Mouse (Mus musculus): ENCODE measurements around the gene Irx5. TPM values are rescaled to one million over a fixed set of nuclear protein-coding genes. Genes with fewer than 3 reads are reported as not detected.
A peak's percentile ranks its signal among the peaks of the same experiment; 100 is the strongest.

Gene Irx5
- total RNA-seq (2017), result not detected in 2 replicates

DNA sequence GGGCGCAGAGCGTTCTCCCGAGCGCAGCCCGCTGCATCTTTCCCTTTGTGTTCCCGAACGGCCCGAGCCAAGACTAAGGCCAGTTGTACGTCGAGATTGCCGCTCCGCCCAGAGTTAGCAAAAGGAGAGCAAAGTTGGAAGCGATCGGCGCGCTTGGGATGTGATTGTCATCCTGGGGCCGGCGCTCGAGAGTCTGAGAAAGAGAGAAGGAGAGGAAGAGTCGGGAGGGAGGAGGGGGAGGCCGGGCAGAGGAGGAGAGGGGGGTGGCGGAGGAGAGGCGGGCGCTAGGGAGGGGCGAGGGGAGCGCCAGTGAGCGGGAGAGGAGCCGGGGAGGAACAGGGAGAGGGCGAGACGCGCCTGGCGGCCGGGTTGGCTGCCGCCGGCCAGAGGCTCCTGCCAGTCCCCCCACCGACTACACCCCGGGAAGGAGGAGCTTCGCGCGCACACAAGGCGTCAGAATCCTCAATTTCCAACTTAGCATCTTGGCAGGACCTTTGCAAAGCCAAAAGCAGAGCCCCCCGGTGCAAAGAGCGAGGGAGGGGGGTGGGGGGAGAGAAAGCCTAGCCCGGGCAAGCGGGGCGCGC is at the start of gene Irx5:
TSS of gene Irx5 (plus strand) at position 228 of the 584 bp plus-strand sequence.
- ATAC-seq (replicated peaks in 1 of 2; ENCODE audit: insufficient read depth in 1 of 2, low FRiP score in 2 of 2, low TSS enrichment in 1 of 2, low read depth in 1 of 2, poor library complexity in 2 of 2, severe bottlenecking in 2 of 2), result no peak

DNA sequence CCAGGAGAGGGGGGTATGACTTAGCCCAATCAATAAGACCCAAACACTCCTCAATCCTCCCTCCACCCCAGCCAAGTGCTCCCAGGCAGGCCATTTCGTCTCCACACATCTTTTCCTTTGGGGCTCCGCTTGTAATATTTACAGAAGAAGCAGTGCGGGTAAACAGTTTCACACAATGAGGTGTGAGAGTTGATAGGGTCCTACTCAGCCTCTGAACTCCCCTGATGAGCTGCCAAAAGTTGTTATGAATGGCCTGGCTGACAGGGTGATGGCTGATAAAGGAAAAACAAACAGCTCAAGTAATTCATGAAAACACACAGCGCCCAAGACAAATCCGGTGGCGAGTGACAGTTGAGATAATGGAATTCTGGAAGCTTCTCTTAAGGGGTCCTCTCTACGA is 45.2 kb upstream of the Irx5 start:
- no peak for ATAC-seq (replicated peaks in 1 of 2; ENCODE audit: insufficient read depth in 1 of 2, low FRiP score in 2 of 2, low TSS enrichment in 1 of 2, low read depth in 1 of 2, poor library complexity in 2 of 2, severe bottlenecking in 2 of 2)

- ATAC-seq (replicated peaks in 1 of 2; ENCODE audit: insufficient read depth in 1 of 2, low FRiP score in 2 of 2, low TSS enrichment in 1 of 2, low read depth in 1 of 2, poor library complexity in 2 of 2, severe bottlenecking in 2 of 2), result no peak
These were observed 43.7 kb upstream of the Irx5 start for GRCm38 (mm10) chr8:92313707-92314106.

DNA sequence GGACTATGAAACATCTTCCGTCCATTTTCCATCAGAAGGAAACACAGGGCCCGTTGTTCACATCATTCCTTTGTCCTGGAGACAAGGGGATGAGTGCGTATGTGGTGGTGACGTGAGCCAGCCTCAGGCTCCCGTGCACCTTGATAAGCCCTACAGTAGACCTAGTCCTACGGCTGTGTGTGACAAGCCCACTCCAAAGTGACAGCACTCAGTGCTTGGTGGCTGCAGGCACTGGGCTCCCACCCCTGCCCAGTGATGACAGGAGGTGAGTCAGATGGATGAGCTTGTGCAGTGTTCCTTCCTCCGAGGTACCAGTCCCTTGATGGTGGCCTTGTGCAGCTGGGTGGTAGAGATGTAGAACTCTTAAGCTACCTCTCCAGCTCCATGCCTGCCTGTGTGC is 33.7 kb upstream of the Irx5 start:
- no peak for ATAC-seq (replicated peaks in 1 of 2; ENCODE audit: insufficient read depth in 1 of 2, low FRiP score in 2 of 2, low TSS enrichment in 1 of 2, low read depth in 1 of 2, poor library complexity in 2 of 2, severe bottlenecking in 2 of 2)

DNA sequence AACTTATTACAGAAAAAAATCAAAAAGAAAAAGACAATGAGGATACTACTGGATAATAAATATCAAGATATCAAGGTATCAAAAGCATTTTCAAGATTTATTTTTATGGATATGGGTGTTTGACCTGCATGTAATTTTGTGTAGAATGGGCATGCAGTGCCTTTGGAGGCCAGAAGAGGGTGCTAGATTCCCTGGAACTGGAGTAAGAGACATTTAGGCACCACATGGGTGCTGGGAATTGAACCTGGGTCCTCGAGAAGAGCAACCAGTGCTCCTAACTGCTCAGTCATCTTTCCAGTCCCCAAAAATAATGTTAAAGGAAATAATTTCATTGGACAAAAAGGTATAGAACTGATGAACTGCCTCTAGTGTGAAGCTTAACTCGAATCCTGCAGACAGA is 30.2 kb upstream of the Irx5 start:
- ATAC-seq (replicated peaks in 1 of 2; ENCODE audit: insufficient read depth in 1 of 2, low FRiP score in 2 of 2, low TSS enrichment in 1 of 2, low read depth in 1 of 2, poor library complexity in 2 of 2, severe bottlenecking in 2 of 2), result no peak

DNA sequence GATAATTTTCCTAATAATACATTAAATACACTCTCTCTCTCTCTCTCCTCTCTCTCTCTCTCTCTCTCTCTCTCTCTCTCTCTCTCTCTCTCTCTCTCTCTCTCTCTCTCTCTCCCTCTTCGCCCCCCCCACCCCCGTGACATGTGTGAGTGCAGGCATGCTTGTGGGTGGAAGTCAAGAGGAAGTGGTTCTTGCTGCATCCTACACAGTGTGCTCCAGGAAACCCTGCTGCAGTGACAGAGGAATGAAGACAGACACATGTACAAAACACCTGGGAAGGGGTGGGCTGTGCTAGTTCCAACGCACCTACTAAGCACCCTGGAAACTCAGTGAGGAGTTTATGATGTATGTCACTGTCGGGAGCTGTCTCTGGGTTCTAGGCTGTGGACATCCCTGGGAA is 28.2 kb upstream of the Irx5 start:
- peak; percentile 75 to 79 for ATAC-seq (replicated peaks in 1 of 2; ENCODE audit: insufficient read depth in 1 of 2, low FRiP score in 2 of 2, low TSS enrichment in 1 of 2, low read depth in 1 of 2, poor library complexity in 2 of 2, severe bottlenecking in 2 of 2)

- ATAC-seq (replicated peaks in 1 of 2; ENCODE audit: insufficient read depth in 1 of 2, low FRiP score in 2 of 2, low TSS enrichment in 1 of 2, low read depth in 1 of 2, poor library complexity in 2 of 2, severe bottlenecking in 2 of 2), result no peak
These were observed 25.6 kb upstream of the Irx5 start for GRCm38 (mm10) chr8:92331811-92332210.

GRCm38 (mm10) chr8:92333406-92333805 is 24.0 kb upstream of the Irx5 start:
- no peak for ATAC-seq (replicated peaks in 1 of 2; ENCODE audit: insufficient read depth in 1 of 2, low FRiP score in 2 of 2, low TSS enrichment in 1 of 2, low read depth in 1 of 2, poor library complexity in 2 of 2, severe bottlenecking in 2 of 2)

- no peak for ATAC-seq (replicated peaks in 1 of 2; ENCODE audit: insufficient read depth in 1 of 2, low FRiP score in 2 of 2, low TSS enrichment in 1 of 2, low read depth in 1 of 2, poor library complexity in 2 of 2, severe bottlenecking in 2 of 2)
These were observed 22.3 kb upstream of the Irx5 start for GRCm38 (mm10) chr8:92335079-92335478.

- ATAC-seq (replicated peaks in 1 of 2; ENCODE audit: insufficient read depth in 1 of 2, low FRiP score in 2 of 2, low TSS enrichment in 1 of 2, low read depth in 1 of 2, poor library complexity in 2 of 2, severe bottlenecking in 2 of 2), result no peak
These were observed 21.4 kb upstream of the Irx5 start for GRCm38 (mm10) chr8:92336041-92336440.

DNA sequence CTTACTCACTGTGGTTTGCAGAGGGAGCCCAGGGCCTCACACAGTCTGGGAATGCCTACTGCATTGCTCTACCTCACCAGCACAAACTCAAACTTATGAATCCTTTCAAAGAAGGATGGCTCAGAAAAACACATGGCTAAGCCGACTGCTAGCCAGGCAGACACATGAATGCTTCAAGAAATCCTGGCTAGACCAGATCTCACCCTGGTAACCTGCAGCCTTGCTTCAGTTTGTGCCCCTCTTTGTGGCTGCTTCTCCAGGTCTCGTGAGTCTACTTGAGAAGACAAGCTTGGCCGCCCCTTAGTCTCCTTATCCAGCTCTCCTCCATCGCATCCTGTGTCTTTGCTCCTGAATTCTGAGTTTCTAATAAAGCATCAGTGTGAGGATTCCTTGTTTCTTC is 13.9 kb upstream of the Irx5 start:
- no peak for ATAC-seq (replicated peaks in 1 of 2; ENCODE audit: insufficient read depth in 1 of 2, low FRiP score in 2 of 2, low TSS enrichment in 1 of 2, low read depth in 1 of 2, poor library complexity in 2 of 2, severe bottlenecking in 2 of 2)

DNA sequence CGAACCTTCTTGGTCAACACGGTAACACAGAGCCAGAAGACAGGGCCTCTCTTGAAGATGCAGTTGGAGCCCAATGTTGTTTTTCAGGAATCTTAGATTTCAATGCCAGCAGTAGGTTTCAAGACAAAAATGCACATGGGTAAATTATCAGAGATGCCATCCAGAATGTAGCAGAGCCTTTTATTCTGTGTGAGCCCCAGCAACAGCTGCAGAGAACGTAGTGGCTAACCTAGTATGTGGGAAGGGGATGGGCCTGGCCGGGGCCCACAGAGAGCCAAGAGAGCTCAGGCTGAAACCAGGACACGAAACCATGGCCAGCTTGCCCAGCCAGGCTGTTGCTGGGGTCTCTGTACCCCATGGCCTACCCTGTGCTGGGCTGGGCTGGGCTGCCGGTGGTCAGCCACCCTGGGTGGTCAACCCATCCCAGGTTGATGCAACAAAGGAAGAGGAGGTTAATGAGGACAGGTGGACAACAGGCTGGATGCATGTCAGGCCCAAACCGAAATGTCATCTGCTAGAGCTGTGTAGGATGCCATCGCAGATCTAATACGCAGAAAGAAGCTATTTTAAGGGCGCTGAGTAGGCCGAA is 7.4 kb upstream of the Irx5 start:
- ATAC-seq (replicated peaks in 1 of 2; ENCODE audit: insufficient read depth in 1 of 2, low FRiP score in 2 of 2, low TSS enrichment in 1 of 2, low read depth in 1 of 2, poor library complexity in 2 of 2, severe bottlenecking in 2 of 2), result no peak

- ATAC-seq (replicated peaks in 1 of 2; ENCODE audit: insufficient read depth in 1 of 2, low FRiP score in 2 of 2, low TSS enrichment in 1 of 2, low read depth in 1 of 2, poor library complexity in 2 of 2, severe bottlenecking in 2 of 2), result no peak
These were observed 4.0 kb upstream of the Irx5 start for GRCm38 (mm10) chr8:92353405-92353804.

- no peak for ATAC-seq (replicated peaks in 1 of 2; ENCODE audit: insufficient read depth in 1 of 2, low FRiP score in 2 of 2, low TSS enrichment in 1 of 2, low read depth in 1 of 2, poor library complexity in 2 of 2, severe bottlenecking in 2 of 2)
These were observed 2.6 kb upstream of the Irx5 start for GRCm38 (mm10) chr8:92354536-92355482.

DNA sequence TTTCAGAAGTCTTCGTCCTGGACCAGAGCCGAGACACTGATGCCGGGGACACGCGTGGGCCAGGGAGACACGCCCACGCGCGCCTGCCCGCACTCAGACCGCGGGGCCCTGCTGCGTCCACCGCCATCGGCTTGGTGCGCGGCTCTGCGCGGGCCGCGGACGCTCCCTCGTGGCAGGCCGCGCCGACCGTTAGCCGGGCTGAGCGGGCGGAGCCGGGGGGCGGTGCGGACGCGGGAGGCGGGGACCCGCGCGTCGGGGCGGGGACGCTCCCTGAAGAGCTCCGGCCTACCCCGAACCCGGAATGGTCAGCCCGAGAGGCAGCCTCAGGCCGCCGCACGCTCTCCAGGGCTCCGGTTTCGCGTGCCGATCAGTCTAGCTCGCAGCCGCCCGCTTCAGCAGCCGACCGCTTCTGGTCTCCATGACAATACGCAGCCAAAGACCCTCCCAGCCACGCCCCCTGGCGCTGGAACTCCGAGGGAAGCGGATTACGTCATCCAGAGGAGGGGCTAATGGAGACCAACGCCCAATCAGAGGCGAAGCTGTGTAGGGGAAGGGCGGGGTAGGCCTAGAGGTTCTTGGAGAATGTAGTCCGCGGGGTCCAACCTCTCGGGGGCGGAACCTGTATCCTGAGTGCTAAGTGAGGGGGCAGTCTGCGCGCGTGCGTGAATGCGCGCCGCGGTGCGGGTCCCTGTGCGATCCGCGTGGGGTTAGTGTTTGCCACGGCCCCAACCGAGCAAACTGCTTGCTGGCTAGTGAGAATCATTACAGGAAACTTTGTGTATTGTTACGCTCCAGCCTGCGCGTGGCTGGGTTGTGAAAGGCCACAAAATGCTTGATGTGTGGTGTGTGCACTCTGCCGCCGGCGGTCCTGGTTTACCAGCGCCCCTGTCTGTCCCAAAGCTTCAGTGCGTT is 1.5 kb upstream of the Irx5 start:
- peak; percentile 90 to 94 for ATAC-seq (replicated peaks in 1 of 2; ENCODE audit: insufficient read depth in 1 of 2, low FRiP score in 2 of 2, low TSS enrichment in 1 of 2, low read depth in 1 of 2, poor library complexity in 2 of 2, severe bottlenecking in 2 of 2)

DNA sequence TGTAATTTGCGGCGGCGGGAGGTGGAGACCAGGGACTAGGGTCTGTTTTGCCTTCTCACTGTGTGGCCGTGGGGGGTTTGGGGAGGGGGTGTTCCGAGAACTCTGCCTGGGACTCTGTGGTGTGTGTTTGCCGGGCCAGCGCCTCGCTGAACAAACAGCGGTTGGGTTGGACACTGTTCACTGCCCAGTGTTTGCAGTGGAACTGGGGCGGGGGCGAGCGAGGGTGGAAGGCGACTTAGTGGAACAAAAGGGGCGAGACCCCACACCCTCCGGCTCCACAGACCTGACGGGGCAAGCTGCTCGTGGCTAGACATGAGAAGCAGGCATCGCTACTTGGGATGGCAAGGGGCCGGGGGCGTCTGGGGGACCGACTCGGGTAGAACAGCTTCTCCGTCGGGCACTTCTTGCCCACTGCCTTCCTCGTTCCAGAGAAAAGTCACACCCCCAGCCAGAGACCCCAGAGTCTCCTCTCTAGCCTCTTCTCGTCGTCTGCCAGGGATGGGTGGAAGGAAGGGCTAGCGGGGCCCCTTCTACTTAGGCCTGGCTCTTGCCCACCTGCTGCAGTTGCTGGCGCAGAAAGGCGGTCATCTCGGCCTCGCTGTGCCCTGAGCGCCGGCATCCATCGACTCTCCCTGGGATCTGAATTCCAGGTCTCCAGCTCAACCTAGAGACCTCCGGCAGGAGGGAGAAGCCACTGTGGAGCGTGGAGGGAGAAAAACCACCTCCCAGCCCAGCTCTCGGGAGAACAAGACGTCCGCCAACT is 631 bp upstream of the Irx5 start:
- no peak for ATAC-seq (replicated peaks in 1 of 2; ENCODE audit: insufficient read depth in 1 of 2, low FRiP score in 2 of 2, low TSS enrichment in 1 of 2, low read depth in 1 of 2, poor library complexity in 2 of 2, severe bottlenecking in 2 of 2)

Measured in hematopoietic stem cell, adult 5-6 weeks (primary cell).